Mouse (Mus musculus) frontal cortex, postnatal 14 days (tissue): ENCODE data around the gene Adamts20.
A peak's percentile ranks its signal among the peaks of the same experiment; 100 is the strongest.

Experiments used
- DNase-seq, 2 experiments: peaks; one replicate each; pipeline ENCODE4 v3.0.0; 2022; ENCODE audit warnings: low spot score in 2 of 2

The Adamts20 gene

DNA sequence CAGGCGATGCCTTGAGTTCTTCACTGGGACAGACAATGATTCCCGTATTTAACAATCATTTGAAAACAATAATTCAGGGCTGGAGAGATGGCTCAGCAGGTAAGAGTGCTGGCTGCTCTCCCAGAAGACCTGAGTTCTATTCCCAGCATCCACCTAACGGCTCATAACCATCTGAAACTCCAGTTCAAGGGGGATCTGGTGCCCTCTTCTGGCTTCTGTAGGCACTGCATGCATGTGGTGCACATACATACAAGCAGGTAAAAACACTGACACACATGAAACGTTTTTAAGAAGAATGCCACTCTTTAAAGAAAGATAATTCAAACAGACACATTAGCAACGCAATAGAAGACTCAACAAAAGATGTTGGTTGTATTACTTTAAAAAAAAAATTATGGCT is 120.9 kb downstream of the Adamts20 start:
- DNase-seq = no peak

DNA sequence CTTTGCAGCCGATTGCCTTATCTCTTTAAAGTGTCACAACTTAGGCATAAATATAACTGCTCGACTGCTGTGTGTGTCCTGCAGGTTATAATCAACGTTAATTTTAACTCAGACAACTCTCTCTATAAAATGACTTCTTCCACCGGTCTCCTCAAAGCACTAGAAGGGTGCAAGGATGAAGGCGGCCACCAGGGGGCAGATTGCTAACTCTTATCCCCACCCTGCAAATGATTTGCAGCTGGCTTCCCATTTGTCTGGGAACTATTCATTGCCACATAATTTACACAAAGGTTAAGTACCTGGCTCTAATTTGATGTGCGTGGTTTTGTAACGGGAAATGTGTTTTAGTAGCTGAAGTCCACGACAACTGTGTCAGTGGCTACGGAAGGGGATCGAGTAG is 122.9 kb downstream of the Adamts20 start:
- DNase-seq = peak; percentile 22 to 78

DNA sequence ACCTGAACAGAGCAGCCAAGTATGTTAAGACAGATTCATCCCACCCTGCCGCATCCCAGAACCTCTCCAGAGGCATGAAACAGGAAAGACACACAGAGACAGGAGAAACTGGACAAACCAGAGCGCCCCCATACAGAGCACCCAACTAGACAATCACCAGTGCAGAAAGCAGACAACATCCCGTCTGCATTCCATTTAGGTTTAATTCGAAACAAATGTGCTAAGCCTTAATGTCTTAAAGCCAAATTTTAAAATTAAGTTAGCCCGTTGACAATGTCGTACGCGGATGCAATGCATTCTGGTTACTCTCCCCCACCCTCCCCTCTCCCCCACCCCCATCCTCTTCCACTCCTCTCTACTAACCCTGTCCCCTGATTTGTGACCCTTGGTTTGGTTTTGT is 126.2 kb downstream of the Adamts20 start:
- no peak for DNase-seq

DNA sequence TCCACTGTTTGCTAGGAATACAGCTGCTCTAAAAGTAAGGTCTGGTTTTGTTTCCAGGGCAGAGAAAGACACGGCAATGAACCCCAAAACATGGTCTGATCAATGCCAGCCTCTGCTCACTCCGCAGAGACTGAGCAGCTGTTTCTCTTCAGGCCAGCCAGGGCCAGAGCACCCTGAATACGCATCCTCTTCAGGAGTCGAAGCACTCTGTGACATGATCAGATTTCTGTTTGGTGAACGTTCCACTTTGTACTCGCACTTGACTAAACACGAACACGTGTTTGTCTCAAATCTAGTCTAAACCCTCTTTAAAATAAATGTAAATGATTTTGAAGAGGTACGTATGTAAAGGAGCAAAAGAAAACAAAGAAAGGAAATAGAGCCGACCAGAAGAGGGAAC is 130.6 kb downstream of the Adamts20 start:
- no peak for DNase-seq

DNA sequence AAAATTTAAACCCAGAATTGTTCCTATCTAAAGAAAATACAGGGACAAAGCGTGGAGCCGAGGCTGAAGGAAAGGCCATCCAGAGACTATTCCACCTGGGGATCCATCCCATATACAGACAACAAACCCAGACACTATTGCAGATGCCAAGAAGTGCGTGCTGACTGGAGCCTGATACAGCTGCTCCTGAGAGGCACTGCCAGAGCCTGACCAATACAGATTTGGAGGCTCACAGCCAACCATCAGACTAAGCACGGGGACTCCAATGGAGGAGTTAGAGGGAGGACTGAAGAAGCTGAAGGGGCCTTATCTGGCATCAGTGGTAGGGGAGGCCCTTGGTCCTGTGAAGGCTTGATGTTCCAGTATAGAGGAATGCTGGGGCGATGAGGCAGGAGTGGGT is 138.6 kb downstream of the Adamts20 start:
- no peak for DNase-seq

DNA sequence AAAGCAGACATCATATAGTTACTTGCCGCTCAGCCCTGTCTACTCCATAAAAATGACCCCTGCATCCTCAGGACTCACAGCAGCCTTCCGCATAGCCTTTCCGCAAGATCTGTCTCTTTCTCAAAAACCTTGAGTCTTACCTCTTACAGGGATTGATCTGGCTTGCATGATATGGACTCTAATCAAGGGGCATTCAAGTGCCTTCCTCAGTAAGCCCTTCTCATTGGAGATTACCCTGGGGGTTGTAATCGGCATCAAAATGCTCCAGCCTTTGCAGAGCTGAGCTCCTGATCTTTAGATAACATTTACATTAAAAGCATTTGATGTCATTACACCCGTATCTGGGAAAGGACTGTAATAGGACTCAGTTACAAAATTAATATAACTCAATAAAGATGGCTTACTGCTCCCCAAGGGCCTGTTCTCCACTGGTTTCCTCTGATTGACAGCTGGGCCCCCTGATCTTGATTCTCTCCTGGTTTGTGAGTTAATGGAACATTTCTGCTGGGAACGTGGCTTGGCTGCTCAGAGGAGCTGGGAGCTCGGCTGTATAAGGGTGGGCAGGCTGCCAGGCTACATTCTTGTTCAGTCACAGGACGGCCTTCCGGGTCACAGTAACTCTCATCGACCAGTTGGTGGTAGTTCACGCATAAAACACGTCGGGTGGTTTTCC is 139.6 kb downstream of the Adamts20 start:
- no peak for DNase-seq

DNA sequence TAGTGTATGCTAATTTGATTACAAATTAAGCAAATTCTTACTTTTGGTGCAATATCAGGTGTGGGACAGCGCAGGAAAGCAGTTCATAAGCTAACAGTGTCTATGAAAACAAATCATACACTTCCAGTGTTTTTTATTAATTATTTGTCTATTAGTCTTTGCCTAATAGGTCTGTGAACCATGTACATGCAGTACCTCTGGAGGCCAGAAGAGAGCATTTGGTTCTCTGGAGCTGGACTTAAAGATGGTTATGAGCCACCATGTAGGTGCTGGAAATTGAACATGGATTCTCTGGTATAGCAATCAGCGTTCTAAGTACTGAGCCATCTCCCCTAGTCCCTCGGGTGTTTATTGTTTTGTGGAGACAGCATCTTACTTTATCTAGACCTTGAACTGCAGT is 149.0 kb downstream of the Adamts20 start:
- no peak for DNase-seq

DNA sequence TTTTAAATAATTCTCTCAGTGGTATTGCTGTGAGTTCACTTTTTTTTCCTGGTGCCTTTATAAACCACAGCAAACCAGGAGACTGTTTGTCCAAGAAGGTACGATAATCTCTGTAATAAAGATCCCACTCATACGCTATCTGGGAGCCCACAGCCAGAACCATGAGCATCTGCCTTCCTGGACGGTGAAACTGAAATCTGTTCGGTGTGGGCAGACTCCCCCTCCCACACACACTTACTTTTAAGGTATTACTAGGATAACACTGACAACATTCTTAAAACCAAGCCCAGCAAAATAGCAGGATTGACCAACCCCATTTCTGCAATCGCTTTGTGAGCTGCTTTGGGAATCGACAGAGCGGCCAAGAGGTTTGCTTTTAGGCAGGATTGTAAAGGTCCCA is 155.5 kb downstream of the Adamts20 start:
- no peak for DNase-seq

DNA sequence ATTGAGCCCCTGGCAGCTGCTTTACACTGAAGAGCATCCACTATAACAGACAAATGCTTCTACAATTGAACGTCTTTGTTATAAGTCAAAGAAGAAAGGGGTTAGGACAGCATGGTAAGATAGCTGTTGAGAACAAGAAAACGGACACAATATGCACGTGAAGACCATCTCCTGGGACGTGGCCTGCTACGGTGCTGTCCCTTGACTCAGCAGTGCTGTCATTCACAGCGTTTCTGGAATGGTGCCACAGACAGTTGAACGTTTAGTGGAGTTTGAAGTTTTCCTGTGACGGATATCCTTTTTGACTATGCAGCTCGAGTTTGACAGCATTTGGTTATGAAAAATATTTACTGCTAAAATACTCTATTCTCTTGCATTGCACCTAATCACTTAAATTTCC is 157.3 kb downstream of the Adamts20 start:
- no peak for DNase-seq

DNA sequence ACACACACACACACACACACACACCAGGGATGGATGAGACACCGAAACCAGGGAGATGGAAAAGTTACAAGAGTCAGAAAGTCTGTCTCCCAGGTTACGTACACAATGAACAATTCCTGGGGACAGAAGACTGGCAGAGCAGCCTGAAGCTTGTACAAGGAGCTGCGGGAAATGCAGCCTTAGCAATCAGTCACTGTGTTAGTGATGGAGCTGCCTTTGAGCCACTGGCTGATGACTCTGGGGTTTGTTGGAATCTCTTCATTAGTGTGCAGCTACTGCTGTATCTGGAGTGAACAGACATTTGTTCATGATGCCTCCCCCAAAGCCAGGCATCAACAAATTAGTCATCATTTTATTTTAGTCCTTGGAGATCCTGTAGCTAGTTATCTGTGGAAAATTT is 162.1 kb downstream of the Adamts20 start:
- no peak for DNase-seq

DNA sequence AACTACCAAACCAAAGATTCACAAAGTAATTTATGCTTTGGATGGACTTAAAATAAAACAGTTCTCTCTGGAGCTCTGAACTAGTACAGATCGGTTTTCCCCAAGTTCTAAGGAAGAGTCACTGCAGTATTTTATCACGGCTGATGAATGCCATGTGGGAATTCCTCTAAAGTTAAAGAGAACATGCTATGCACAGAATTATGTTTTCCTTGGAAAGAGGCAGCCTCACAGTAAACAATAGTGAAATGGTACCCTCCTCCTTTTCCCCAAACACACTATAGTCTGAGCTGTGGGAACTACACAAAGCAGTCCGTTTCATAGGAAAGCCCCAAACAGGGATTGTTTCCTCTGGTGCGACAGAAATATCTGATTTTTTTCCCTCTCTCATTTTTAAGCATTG is 171.1 kb downstream of the Adamts20 start:
- DNase-seq = no peak

DNA sequence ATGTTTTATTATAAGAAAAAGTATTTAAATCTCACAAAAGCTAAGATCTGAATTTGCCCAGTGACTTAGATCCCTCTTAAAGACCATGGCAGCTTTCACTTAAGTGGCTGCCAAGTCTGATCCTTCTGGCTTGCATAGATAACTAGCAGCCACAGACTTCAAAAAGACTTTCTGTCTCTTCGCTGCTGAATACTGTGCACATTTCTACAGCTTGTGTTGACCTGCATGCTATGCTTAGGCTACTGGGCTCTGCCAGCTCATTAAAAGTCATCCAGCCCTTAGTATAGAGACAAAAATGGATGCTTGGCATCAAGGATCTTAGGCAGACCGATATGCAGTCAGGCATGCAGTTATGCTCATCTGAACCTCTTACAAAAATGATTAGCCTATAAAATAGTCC is 177.2 kb downstream of the Adamts20 start:
- no peak for DNase-seq

DNA sequence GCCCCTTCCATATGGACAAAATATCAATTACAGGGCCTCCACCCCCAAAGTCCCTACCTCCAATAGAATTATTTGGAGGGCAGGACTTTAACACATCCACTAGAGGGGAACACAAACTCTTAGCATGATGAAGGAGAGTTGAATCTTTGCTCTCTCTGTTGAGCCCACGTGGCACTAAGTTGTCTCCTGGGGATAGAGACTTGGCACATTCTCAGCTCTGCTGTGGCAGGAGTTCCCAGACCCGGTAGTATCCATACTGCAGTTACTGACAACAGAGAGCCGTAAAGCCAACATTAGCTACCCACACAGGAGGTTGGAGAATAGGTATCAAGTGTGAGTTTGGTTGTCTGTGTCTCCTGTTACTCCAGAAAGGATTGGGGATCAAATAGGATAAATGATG is 177.7 kb downstream of the Adamts20 start:
- DNase-seq = no peak

DNA sequence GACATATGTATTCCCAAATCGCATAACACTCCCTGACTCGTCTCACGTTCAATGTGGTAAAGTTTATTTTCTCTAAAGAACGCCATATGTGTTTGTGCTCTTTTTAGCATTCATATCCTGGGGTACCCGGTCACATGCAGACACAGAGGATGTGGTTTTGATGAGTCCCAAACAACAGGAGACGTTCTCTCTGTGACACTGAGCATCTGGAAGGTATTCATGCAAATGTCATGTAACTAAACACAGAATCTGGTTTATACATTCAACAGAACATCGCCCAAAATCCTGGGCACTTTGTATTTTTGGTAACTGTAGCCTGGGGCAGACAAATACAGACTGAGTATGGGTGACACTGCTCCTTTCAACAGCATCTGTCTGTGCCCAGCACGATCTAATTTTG is 188.8 kb downstream of the Adamts20 start:
- peak in 1 of 2 experiments; percentile 16 for DNase-seq

DNA sequence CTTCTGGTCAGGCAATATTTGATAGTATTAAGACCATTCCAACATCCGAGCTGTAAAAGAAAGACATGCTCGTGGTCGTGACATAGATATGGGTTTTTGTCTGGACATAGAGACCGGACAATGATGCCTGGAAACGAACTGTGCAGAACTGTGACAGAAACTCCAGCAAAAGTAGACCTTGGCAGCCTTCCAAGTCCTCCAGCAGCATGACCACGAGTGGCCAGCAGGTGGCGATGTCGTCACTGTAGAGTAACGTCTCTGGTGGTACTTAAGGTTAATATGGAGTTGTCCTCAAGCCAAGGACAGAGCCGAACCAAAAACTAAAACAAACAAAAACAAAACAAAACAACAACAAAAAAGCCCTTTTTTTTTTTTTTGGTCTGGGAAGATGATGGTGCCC is 199.6 kb downstream of the Adamts20 start:
- peak; percentile 73 to 84 for DNase-seq

DNA sequence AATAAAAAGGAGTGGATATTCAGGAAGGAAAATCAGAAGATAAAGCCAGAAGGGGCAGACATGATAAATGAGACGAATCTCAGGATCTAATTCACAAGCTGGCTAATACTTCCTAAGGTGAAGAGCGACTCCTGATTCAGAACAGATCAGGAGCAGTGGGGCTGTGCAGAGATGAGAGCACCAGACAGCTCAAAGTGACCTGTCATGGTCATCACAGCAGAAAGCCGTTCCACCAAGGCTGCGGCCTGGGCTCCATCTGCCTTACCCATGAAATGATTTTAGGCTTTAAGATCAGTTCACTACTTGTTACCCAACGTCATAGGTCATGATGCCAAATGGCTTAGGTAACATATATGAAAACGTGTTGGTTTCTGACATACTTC is 200.7 kb downstream of the Adamts20 start:
- no peak for DNase-seq

DNA sequence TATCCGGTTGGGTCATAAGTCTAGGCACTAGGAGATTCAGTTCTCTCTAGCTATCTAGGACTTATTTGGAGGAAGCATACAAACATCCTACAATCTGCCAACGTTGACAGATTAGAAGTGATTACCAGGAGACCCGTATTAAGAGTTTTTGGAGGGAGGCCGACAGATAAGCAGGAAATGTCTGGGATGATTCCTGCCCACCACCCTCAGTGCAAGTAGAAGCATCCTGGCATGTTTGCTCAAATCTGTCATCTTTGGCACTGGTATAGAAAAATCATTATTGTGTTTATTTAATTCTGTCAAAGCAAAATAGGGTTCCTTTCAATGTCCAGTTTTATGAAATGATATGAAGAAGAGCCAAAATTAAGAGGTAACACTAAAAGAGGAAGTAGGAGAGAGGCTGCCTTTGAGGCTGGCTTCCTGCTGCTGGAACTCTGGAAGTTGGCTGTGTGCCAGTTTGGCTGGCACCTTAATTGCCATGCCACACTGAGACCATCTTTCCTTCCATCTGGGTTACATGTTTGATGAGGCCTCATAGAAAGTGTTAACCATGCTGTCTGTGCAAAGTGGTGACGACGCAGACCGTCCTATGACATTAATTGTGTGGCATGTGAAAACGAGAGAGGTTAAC is 201.2 kb downstream of the Adamts20 start:
- DNase-seq = no peak

DNA sequence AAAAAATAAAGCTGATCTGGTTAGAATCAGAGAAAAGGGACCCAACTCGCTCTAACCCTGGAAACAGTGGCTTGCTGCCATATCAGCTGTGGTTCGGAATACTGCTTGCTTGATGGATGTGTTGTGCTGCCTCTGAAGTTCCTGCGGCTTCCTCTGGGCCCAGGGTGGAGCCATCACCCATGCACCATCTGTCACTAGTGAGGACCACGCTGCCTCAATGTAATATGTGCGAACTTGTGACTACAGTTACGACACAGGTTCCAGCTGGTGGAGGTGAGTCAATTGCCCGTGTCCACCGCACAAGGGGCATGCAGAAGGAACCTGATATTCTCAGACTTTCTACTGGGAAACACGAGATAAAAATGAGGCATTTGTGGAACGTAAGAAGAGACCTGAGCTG is 202.0 kb downstream of the Adamts20 start:
- no peak for DNase-seq

DNA sequence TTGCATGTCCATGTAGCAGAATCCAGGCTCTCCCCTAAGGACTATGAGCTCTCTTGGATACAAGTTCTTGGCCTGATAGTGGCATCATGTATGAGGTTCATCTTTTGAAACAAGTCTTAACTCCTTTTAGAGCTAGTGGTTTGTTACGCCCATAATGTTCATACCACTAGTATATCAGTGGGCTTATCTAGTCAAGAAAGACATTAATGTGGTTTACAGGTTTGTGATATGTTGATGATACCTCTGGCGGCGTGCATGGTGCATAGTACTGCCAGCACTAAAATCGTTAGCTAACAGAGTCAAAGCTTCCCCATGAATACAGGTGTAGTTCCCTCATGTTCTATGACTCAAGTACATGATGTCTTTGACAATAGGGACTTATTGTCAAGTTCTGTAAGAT is 205.7 kb downstream of the Adamts20 start:
- DNase-seq = no peak

DNA sequence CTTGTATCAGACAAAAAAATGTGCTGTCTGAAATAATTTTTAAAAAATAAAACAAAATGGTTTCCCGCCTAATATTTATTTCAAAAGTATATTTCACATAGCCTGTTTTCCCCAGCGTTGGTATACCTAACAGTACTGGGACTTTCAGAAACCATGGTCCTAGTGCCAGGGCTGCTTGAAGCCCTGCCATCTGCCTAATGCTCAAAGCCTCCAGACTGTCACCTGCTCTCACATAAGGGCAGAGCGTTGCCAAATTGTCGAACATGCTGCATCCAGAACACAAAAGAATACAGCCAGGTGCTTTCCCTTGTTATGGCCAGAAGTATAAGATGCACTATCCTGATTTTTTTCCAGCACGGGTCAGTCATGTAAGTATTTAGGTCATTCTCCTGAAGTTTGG is 209.7 kb downstream of the Adamts20 start:
- DNase-seq = no peak

DNA sequence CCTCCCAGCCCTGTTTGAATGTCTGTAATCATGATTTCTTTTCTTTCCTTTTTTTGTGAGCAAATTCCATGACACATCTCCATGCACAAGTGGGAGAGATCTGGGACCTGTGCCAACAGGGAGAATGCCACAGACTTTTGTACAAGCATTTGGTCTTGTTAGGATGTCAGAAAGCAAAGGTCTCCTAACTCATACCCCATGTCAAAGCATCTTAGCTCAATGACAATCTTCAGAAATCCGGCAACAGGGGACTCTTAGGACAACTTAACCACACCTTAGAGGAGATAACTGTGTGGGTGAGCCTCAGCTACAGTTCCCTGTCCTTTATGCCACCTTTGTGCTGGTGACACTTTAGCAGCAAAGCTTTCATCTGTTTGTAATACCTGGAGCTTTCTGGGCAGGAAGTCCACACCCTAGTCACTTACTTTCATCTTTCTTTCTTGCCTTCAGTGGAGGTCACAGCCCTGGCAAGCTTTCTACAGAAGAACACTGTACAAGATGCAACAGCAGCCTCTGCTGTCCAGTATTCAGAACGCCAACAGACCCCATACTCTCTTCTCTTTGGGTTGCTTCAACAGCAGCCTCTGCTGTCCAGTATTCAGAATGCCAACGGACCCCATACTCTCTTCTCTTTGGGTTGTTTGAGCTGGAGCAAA is 210.2 kb downstream of the Adamts20 start:
- peak in 1 of 2 experiments; percentile 30 for DNase-seq

DNA sequence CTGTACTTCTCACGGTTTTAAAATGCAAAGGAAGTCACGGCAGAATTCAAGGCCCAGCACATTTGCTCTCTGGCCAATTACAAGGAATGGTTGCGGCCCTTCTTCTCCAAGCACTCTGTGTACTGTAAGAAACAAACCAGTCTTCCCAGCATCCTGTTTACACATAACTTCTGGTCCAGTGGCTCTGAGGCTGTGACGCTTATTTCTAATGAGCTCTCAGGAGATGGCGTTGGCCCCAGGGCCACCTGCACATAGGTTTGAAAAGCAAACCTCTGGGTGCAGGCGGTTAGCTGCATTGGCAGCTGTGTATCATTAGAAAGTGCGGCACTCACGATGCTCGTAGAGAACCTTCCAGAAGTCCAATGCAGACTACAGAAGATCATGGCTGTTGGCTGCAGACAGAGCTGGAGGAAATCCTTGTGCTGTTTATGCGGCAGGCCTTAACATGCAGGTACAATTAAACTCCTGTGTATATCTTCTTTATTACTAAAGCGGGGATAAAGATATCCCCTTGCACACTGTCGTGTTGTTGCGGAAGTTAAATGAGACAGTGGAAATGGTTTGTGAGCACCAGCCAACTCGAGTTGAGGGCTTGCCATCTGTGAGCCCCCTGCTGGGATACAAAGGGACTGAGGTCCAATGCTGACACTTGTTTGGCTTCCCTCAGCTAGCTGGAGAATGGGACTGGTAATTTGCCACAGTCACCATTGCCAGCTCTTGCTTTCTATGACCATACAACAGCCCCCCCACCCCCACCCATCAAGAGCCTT is 210.9 kb downstream of the Adamts20 start:
- peak; percentile 28 to 33 for DNase-seq
